Mouse (Mus musculus): ENCODE results near the gene Cep95. TPM values are rescaled to one million over a fixed set of nuclear protein-coding genes. Genes with fewer than 3 reads are reported as not detected.

Cep95 gene
- polyA plus RNA-seq (2017; shearing (Covaris generic)): 54.1 TPM

GRCm38 (mm10) chr11:106788775-106789459, at the start of gene Cep95, which contains the start of gene Ddx5:
Gene Cep95, plus strand, starts transcription at chr11:106789252.
Gene Ddx5, minus strand, starts transcription at chr11:106789185.

GRCm38 (mm10) chr11:106750121-106750751, 38.8 kb upstream of the Cep95 start, which contains the start of gene Pecam1:
Gene Pecam1, minus strand, starts transcription at chr11:106750628.

GRCm38 (mm10) chr11:106751039-106752018, 37.7 kb upstream of the Cep95 start, which contains the start of gene Milr1:
Gene Milr1, plus strand, starts transcription at chr11:106751226.

GRCm38 (mm10) chr11:106779388-106780088, 9.5 kb upstream of the Cep95 start, which contains the start of gene Polg2:
Gene Polg2, minus strand, starts transcription at chr11:106779537.

Other genes starting within 250 kb of the Cep95 start
- gene Tex2, start 175.8 kb upstream of the Cep95 start, polyA plus RNA-seq (2017; shearing (Covaris generic)): 29.4 TPM
- gene Pecam1, start 38.6 kb upstream of the Cep95 start, polyA plus RNA-seq (2017; shearing (Covaris generic)): 112 TPM
- gene Milr1, start 38.0 kb upstream of the Cep95 start, polyA plus RNA-seq (2017; shearing (Covaris generic)): 8.1 TPM
- gene Polg2, start 9.7 kb upstream of the Cep95 start, polyA plus RNA-seq (2017; shearing (Covaris generic)): 14.0 TPM
- gene Ddx5, start 67 bp upstream of the Cep95 start, polyA plus RNA-seq (2017; shearing (Covaris generic)): 704 TPM
- 10.6 TPM for gene Smurf2, start 131.5 kb downstream of the Cep95 start, polyA plus RNA-seq (2017; shearing (Covaris generic))
- gene Kpna2, start 210.3 kb downstream of the Cep95 start, polyA plus RNA-seq (2017; shearing (Covaris generic)): 95.7 TPM
- gene 1810010H24Rik, start 236.4 kb downstream of the Cep95 start, polyA plus RNA-seq (2017; shearing (Covaris generic)): 0.45 TPM